Mouse (Mus musculus) liver, embryonic 13.5 days (tissue): ENCODE data around the gene Mical2. TPM values are rescaled to one million over a fixed set of nuclear protein-coding genes. Genes with fewer than 3 reads are reported as not detected.
A peak's percentile ranks its signal among the peaks of the same experiment; 100 is the strongest.

Source experiments
- ATAC-seq: fragments of 200-750 bp; cut with Nextera tagmentation; 2 replicates; pipeline ENCODE4 v1.8.0; 2017; ENCODE audit warnings: low read depth, mild to moderate bottlenecking, moderate number of reproducible peaks, moderate library complexity
- DNase-seq: peaks from one replicate; pipeline ENCODE4 v3.0.0; 2022
- H3K27ac ChIP-seq: fragments of 300-500 bp; sonication (generic); 2 replicates; pipeline ENCODE4 v1.5.1; 2015; ENCODE audit warnings: moderate library complexity, mild to moderate bottlenecking, inconsistent platforms
- H3K27me3 ChIP-seq: fragments of 300-500 bp; sonication (generic); 2 replicates; pipeline ENCODE4 v1.6.1; 2015; ENCODE audit warnings: mild to moderate bottlenecking, inconsistent platforms
- H3K36me3 ChIP-seq: fragments of 300-500 bp; sonication (generic); 2 replicates; pipeline ENCODE4 v1.6.1; 2015; ENCODE audit warnings: mild to moderate bottlenecking, inconsistent platforms
- H3K4me1 ChIP-seq: fragments of 300-500 bp; sonication (generic); replicated peaks from 2 replicates; pipeline ENCODE4 v1.6.1; 2015; ENCODE audit warnings: inconsistent platforms
- H3K4me2 ChIP-seq: fragments of 300-500 bp; sonication (generic); 2 replicates; pipeline ENCODE4 v1.6.1; 2015; ENCODE audit warnings: inconsistent platforms, mild to moderate bottlenecking, moderate library complexity
- H3K4me3 ChIP-seq: fragments of 300-500 bp; sonication (generic); replicated peaks from 2 replicates; pipeline ENCODE4 v1.5.1; 2015; ENCODE audit warnings: mild to moderate bottlenecking, inconsistent platforms
- H3K9ac ChIP-seq: fragments of 300-500 bp; sonication (generic); 2 replicates; pipeline ENCODE4 v1.6.1; 2015; ENCODE audit warnings: mild to moderate bottlenecking, inconsistent platforms
- H3K9me3 ChIP-seq: fragments of 300-500 bp; sonication (generic); replicated peaks from 2 replicates; pipeline ENCODE4 v1.6.1; 2016; ENCODE audit warnings: inconsistent platforms
- WGBS: fragments of 180-500 bp; shearing (Covaris S2); methylation state at CpG from one replicate; pipeline ENCODE4 v1.1.7; 2015; ENCODE audit not compliant: insufficient replicate concordance; 5-methylcytosine and 5-hydroxymethylcytosine counted together
- polyA plus RNA-seq: library from polyadenylated mRNA; unstranded; fragments of >200 nt; fragmentation: Nextera tagmentation; extraction: Ambion mirVana; gene quantifications from 2 replicates; pipeline ENCODE4 v1.2.1, GENCODE M21; 2015

Mical2 gene
- polyA plus RNA-seq, 1 experiment from 2014 or later: 1.5 TPM

DNA sequence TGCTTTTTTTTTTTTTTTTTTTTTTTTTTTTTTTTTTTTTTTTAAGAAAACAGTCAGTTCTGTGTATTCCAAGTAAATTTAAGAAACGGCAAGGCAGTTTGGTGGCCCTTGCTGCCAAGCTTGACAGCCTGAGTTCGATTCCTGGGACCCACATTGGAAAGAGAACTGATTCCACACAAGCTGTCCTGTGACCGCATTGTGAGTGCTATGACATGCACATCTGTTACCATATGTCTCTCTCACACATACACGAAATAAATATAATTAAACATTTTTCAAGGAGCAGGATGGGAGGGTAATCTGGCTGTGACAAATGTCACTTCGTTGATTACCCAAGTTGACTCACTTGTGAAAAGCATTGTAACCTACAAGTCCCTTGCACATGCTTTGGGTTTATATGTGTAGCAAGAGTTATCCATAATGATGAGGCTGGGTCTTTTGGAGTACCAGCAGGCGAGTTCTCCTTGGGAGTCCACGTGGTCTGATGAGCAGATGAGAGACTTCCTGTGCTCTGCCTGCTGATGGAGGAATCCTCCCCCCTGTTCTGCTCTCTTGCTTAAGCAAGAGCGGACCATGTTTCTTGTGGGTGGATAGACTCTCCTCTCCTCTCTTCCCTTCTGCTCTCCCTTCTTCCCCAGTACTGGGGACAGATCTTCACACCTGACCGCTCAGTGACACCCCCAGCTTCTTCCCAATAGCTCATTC, 58.1 kb downstream of the Mical2 start:
- H3K4me2 ChIP-seq: no peak overlapping the region
- H3K4me1 ChIP-seq: no peaks in the 10 kb centered on the region; the same call in 1 of the 2 replicates
- no peaks in the 10 kb centered on the region for H3K9me3 ChIP-seq
- no peak for DNase-seq
- no peaks in the 10 kb centered on the region for H3K36me3 ChIP-seq
- H3K4me3 ChIP-seq: no peak overlapping the region
- 60% methylated on average over 9 of the region's 9 CpGs for WGBS
- H3K27me3 ChIP-seq: no peaks in the 10 kb centered on the region
- H3K27ac ChIP-seq: no peak overlapping the region
- no peak for ATAC-seq
- no peak overlapping the region for H3K9ac ChIP-seq

DNA sequence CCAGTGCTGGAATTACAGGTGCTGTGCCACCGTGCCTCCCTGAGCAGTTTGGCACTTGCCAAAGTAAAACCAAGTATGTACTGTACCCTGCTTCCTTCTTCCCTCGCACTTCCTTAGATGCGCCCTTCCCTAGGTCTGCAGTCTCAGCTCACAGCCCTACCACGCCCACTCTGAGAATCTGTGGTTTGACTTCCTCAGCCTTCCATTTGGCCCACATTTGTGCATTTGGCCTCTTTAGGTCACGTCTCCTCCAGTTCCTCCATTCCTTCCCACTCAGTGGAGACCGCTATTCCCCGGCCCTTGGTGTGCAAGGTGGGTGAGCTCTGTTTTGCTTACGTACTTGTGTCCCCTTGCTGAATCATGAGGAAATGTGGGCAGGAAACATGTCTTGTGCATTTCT, 59.9 kb downstream of the Mical2 start:
- no peak for DNase-seq
- Histone ChIP-seq H3K27me3 (no peaks in the 10 kb centered on the region), H3K4me1 (no peaks in the 10 kb centered on the region; the same call in 1 of the 2 replicates), H3K9me3 (no peaks in the 10 kb centered on the region), H3K9ac (no peak overlapping the region), H3K36me3 (no peaks in the 10 kb centered on the region), H3K4me3 (no peak overlapping the region), H3K4me2 (no peak overlapping the region), H3K27ac (no peak overlapping the region)
- WGBS: 34% methylated on average over 8 of the region's 8 CpGs
- ATAC-seq: no peak

DNA sequence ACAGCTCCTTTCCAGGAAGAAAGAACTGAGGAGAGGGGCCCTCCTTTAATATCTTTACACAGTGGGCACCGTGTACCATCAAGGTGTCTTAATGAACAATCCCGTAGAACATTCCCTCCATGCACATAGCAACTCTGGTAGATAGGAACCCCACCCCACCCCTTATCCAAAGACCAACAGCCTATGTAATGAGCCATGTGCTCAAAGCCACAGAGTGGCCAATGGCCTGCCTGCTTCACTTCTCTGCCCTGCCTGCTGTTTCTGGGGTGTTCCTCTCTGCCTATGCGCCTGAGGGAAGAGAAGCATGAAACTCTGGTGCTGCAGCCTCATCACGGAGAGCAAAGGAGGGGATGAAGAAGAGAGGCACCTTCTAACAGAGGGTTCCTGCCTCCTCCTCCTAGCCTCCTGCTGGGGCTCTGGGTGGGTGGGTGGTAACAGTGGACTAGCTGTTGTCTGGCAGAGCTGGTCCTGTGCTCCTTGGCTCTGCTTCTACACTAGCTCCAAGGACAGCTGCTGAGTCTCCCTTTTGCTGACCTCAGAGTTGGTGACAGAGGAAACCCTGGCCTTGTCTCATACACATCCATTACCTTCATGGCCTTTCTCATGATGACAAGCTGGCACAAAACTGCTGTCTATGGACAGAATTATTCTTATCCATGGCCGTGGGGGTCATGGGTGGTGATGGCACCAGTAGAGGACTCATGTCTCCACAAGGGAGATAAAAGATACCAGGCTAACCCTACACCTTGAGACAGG, 62.9 kb downstream of the Mical2 start:
- Histone ChIP-seq H3K9me3 (no peaks in the 10 kb centered on the region), H3K4me2 (no peak overlapping the region), H3K27me3 (no peaks in the 10 kb centered on the region), H3K9ac (no peak overlapping the region), H3K4me3 (no peak overlapping the region), H3K4me1 (no peaks in the 10 kb centered on the region), H3K36me3 (no peaks in the 10 kb centered on the region), H3K27ac (no peak overlapping the region)
- WGBS: 57% methylated on average over 5 of the region's 5 CpGs
- DNase-seq (no peak), ATAC-seq (no peak)

DNA sequence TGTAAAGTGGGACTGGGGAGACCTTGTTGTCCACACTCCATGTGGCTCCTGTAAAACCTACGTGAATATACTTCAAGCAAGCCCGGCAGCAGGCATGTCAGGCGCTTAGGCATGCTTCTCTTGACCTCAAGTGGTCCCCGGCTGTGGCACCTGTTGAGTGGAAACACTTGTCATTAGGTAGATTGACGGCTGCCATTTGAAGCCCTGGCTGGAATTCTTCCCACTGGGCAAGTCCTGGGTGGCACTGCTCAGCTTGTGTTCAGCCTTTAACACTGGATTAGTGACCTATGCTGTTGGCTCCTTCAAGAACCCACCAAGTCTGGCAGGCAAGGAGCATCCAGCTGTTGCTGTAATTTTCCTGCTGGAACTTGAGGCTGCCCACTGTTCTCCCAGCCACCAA, 63.9 kb downstream of the Mical2 start:
- Histone ChIP-seq H3K9me3 (no peaks in the 10 kb centered on the region), H3K27ac (no peak overlapping the region), H3K4me1 (no peaks in the 10 kb centered on the region), H3K36me3 (no peaks in the 10 kb centered on the region), H3K4me3 (no peak overlapping the region), H3K27me3 (no peaks in the 10 kb centered on the region), H3K9ac (no peak overlapping the region), H3K4me2 (no peak overlapping the region)
- ATAC-seq: no peak
- no peak for DNase-seq
- WGBS: 60% methylated on average over 5 of the region's 5 CpGs

DNA sequence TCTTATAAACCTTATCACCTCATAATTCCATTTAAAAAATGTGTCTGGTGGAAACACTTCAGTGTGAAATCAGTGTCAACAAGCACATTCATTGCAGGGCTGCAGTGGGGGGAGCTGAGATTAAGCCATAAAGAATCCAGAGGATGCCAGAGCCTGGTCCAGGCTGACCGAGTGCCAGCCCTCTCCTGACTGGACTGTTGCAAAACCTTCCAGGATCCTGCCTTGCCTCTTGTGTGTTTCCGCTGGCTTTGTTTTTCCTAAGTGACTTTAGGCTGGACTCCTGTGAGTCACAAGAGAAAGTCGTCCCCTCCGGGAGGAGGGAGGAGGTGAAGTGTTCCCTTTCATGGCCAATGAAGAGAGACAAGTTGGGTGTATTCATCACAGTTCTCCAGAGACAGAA, 64.3 kb downstream of the Mical2 start:
- ATAC-seq: no peak
- DNase-seq: no peak
- Histone ChIP-seq H3K27me3 (no peaks in the 10 kb centered on the region), H3K9me3 (no peaks in the 10 kb centered on the region), H3K4me3 (no peak overlapping the region), H3K4me2 (no peak overlapping the region), H3K4me1 (no peaks in the 10 kb centered on the region), H3K36me3 (no peaks in the 10 kb centered on the region), H3K27ac (no peak overlapping the region), H3K9ac (no peak overlapping the region)
- 45% methylated on average over 4 of the region's 4 CpGs for WGBS

DNA sequence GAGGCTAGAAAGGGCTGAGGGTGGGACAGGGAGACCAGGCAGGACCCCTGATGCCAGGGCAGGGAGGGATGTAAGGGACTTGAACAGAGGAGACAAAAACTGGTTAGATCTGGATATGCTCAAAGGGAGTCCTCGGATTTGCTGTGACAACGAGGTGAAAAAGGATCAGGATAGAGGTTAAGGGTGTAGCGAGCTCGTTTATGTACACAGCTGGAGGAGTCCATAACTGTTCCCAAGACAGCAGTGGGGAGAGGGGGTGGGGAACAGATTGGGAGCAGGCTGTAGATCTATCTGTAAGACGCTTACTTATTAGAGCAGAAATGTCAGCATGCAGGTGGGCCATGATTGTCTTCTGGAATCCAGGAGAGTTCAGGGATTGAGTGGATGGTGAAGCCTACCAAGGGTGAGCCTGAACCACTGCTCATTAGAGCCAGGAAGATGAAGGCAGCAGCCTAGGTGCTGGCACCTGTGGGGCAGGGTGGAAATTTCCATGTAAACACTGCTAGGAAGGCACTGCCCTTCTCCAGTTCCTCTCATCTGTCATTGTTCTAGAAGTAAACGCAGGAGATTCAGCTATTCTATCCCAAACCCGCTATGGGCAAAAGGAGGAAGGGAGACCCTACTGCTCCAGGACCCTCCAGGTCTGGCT, 67.9 kb downstream of the Mical2 start:
- no peak for ATAC-seq
- H3K4me1 ChIP-seq: no peaks in the 10 kb centered on the region
- H3K27me3 ChIP-seq: no peaks in the 10 kb centered on the region
- no peaks in the 10 kb centered on the region for H3K9me3 ChIP-seq
- H3K4me3 ChIP-seq: no peak overlapping the region
- no peak for DNase-seq
- no peak overlapping the region for H3K4me2 ChIP-seq
- no peak overlapping the region for H3K27ac ChIP-seq
- H3K36me3 ChIP-seq: no peaks in the 10 kb centered on the region
- 53% methylated on average over 7 of the region's 7 CpGs for WGBS
- no peak overlapping the region for H3K9ac ChIP-seq

DNA sequence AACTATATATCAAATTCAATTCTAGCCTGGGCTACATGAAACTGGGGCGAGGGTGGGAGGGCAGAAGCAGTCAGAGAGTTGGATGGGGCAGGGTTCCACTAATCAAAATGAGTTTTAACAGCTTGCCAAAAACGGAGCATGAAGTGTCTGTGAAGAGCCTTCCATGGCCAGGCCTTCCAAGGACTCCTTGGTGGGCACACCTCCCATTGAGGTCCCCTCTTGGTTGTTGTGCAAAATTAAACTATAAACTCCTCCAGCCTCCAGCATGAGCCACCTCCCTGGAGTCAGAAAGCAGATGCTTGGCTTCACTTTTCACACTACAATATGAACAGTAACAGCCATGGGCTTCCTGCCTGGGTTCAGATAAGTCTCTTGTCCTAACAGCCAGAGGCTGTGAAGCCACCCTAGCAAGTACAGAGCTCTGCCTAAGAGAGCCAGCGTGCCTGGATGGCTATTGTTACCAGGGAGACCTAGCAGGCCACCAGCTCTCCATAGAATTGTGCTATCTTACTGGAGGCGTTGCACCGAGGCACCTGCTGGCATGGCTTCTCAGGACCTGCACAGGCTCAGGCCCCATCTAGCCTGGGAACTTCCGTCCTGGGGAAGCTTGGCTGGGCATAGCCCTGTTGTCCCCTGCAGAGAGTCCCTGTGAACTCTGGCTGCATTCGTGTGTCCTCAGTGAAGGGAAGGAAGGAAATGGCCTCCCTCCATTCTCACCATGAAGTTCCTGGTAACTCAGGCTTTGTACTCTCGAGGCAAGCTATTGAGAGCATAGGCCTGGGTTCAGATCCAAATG, 70.0 kb downstream of the Mical2 start:
- no peak overlapping the region for H3K27ac ChIP-seq
- H3K27me3 ChIP-seq: no peaks in the 10 kb centered on the region
- no peak overlapping the region for H3K9ac ChIP-seq
- no peak overlapping the region for H3K4me2 ChIP-seq
- 33% methylated on average over 8 of the region's 8 CpGs for WGBS
- no peaks in the 10 kb centered on the region for H3K36me3 ChIP-seq
- H3K4me1 ChIP-seq: peaks cover 14% of the 10 kb centered on the region
- no peak for ATAC-seq
- no peak overlapping the region for H3K4me3 ChIP-seq
- no peak for DNase-seq
- no peaks in the 10 kb centered on the region for H3K9me3 ChIP-seq

DNA sequence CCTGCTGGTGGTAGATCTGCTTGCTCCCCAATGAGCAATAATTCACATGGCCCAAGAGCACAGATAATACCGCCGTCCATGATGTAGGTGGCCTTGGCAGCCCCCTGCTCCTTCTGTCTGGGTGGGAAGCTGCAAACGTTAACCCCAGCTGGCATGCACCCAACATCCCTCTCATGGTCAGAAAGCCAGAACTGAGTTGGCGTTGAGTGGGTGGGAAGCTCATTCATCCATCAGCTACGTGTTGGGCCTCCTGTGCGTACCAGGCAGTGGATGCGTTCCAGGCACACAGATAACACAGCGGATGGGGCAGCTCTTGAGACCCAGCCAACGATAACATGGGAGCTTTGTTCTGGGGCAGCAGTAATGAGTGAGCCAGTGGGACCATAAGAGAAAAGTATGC, 72.4 kb downstream of the Mical2 start:
- ATAC-seq (no peak), DNase-seq (no peak)
- no peak overlapping the region for H3K4me3 ChIP-seq
- H3K9me3 ChIP-seq: no peaks in the 10 kb centered on the region
- no peak overlapping the region for H3K4me2 ChIP-seq
- H3K4me1 ChIP-seq: peaks cover 14% of the 10 kb centered on the region
- no peaks in the 10 kb centered on the region for H3K27me3 ChIP-seq
- no peak overlapping the region for H3K9ac ChIP-seq
- H3K27ac ChIP-seq: peak overlapping the region; percentile 53; the same call in 1 of the 2 replicates
- H3K36me3 ChIP-seq: no peaks in the 10 kb centered on the region
- 49% methylated on average over 9 of the region's 9 CpGs for WGBS

DNA sequence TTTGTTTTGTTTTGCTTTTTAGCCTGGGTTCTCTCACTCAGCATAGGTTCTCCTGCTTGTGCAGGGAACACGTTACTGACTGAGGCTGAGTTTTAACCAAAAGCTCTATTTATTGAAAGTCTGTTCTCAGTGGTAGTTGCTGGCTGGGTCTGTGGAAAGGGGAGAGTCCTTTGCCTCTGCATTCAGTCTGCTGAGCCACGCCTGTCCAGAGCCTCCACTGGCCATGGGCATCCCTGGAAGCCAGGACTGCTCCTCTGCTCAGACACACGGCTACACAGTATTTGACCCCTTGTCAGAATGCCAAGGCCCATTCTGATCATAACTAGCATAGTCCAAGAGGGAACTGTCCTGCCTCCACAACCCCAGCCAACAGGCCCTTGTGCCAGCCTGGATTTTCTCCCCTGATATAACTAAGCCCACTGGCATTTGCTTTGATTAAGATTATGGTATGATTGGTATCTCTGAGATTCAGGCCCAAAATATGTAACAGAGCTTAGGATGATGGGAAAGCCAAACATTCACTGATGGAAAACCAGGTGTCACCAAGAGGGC, 73.3 kb downstream of the Mical2 start:
- Histone ChIP-seq H3K36me3 (no peaks in the 10 kb centered on the region), H3K4me2 (no peak overlapping the region), H3K27me3 (no peaks in the 10 kb centered on the region), H3K4me1 (peaks cover 14% of the 10 kb centered on the region), H3K4me3 (no peak overlapping the region), H3K9me3 (no peaks in the 10 kb centered on the region), H3K9ac (no peak overlapping the region), H3K27ac (peak overlapping the region; percentile 53)
- ATAC-seq (no peak), DNase-seq (no peak)
- 53% methylated on average over 3 of the region's 3 CpGs for WGBS

DNA sequence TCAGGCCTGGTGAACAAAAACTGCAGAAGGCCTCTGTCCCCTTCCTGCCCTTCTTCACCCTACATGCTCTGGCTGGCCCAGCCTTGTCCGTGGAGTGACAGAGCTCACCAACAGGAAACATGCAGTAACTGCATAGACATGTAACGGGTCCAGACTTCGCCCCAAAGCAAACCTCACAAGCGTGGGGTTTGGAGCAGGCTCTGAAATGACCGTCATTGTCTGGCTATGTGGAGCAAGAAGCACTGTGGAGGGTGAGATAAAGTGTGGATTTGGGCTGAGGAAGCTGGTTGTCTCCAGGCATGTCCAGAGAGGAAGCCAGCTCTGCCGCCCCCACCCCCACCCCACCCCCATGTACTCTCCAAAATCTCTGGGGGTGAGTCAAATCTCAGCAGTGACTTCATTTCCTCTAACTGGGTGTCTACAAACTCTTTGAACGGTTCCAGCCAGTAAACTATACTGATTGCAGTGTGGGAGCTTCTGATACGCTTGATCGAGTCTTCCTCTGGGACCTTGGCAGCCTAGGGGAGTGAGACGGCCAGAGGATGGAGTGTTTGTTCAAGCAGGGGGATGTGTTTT, 74.0 kb downstream of the Mical2 start:
- peaks cover 14% of the 10 kb centered on the region for H3K4me1 ChIP-seq
- H3K4me3 ChIP-seq: no peak overlapping the region
- DNase-seq (no peak), ATAC-seq (peak; percentile 22; the same call in 1 of the 2 replicates)
- no peaks in the 10 kb centered on the region for H3K9me3 ChIP-seq
- H3K36me3 ChIP-seq: no peaks in the 10 kb centered on the region
- peak overlapping the region; percentile 53 for H3K27ac ChIP-seq
- 29% methylated on average over 10 of the region's 10 CpGs for WGBS
- no peak overlapping the region for H3K9ac ChIP-seq
- no peak overlapping the region for H3K4me2 ChIP-seq
- H3K27me3 ChIP-seq: no peaks in the 10 kb centered on the region
